Mouse (Mus musculus): Measurements from ENCODE around the gene Zcchc7. TPM values are rescaled to one million over a fixed set of nuclear protein-coding genes. Genes with fewer than 3 reads are reported as not detected.
A peak's percentile ranks its signal among the peaks of the same experiment; 100 is the strongest.

Gene Zcchc7
- polyA plus RNA-seq, 1 experiment from 2014 or later, result 39.5 TPM

GRCm38 (mm10) chr4:44710701-44711097 is 45.0 kb upstream of the Zcchc7 start:
- Histone ChIP-seq H3K9me3 (ENCODE audit: control insufficient read depth) (no peaks in the 10 kb centered on the region), H3K9ac (ENCODE audit: low read depth, low read length) (no peak overlapping the region), H3K4me3 (ENCODE audit: low read depth, low read length) (0 out of 2 replicates have a peak overlapping the region, but pooled peaks have one; percentile 2), H3K4me2 (replicated peaks; ENCODE audit: low read depth) (peak overlapping the region; percentile 24; the same call in 1 of the 2 replicates), H3K27ac (ENCODE audit: low read depth, low read length) (no peak overlapping the region), H3K4me1 (replicated peaks; ENCODE audit: control insufficient read depth, insufficient read depth, low read length) (no peaks in the 10 kb centered on the region), H3K36me3 (ENCODE audit: control insufficient read depth, insufficient read depth) (no peaks in the 10 kb centered on the region), H3K27me3 (replicated peaks; ENCODE audit: control insufficient read depth, insufficient read depth, low read length) (peaks cover 99% of the 10 kb centered on the region)
- no peak for TF ChIP-seq CTCF (IDR thresholded peaks at IDR 0.05; ENCODE audit: low read depth)
- ATAC-seq, result no peak
- 1% methylated on average over 30 of the region's 30 CpGs for WGBS

DNA sequence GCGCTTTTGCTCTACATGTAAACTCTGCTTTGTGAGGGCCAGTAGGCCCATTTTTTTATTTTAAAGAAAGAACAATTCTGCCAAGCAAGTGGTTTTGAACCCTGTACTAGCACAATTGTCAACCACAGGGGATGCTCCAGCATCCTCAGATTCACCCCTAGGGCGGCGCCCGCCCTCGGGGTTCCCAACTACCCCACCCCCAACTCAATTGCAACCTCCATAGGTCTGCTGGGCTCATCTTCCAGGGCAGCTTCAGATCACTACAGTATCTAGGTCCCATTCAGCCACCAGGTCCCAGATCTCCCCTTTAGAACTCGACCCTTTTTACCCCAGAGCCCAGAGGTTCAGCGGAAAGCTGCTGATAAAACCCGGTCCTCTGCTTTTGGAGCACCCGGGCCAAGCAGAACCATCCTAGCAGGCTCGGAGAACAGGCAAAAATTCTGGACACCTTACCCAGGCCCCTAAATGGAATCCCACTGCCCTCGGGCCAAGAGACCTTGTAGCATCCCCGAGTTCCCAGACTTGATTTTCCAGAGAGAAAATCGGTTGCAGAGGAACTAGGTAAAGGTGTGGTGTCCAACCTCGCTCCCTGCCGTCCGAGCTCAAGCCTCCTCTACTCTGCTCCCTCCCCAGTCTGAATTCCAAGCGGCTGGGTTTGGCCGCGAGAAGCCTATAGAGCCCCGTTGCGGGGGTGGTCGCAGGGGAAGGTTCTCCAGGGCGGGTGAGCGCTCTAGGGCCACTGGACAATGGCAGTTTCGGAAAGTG is 44.4 kb upstream of the Zcchc7 start:
- ATAC-seq, result no peak
- H3K36me3 ChIP-seq (ENCODE audit: control insufficient read depth, insufficient read depth), result no peaks in the 10 kb centered on the region
- H3K4me1 ChIP-seq (replicated peaks; ENCODE audit: control insufficient read depth, insufficient read depth, low read length), result no peaks in the 10 kb centered on the region
- H3K9me3 ChIP-seq (ENCODE audit: control insufficient read depth), result no peaks in the 10 kb centered on the region
- no peak overlapping the region for H3K9ac ChIP-seq (ENCODE audit: low read depth, low read length)
- H3K4me2 ChIP-seq (replicated peaks; ENCODE audit: low read depth), result no peak overlapping the region
- H3K4me3 ChIP-seq (ENCODE audit: low read depth, low read length), result 0 out of 2 replicates have a peak overlapping the region, but pooled peaks have one; percentile 2
- TF ChIP-seq CTCF (IDR thresholded peaks at IDR 0.05; ENCODE audit: low read depth), result no peak
- WGBS, result 1% methylated on average over 25 of the region's 25 CpGs
- peaks cover 95% of the 10 kb centered on the region for H3K27me3 ChIP-seq (replicated peaks; ENCODE audit: control insufficient read depth, insufficient read depth, low read length)
- no peak overlapping the region for H3K27ac ChIP-seq (ENCODE audit: low read depth, low read length)

DNA sequence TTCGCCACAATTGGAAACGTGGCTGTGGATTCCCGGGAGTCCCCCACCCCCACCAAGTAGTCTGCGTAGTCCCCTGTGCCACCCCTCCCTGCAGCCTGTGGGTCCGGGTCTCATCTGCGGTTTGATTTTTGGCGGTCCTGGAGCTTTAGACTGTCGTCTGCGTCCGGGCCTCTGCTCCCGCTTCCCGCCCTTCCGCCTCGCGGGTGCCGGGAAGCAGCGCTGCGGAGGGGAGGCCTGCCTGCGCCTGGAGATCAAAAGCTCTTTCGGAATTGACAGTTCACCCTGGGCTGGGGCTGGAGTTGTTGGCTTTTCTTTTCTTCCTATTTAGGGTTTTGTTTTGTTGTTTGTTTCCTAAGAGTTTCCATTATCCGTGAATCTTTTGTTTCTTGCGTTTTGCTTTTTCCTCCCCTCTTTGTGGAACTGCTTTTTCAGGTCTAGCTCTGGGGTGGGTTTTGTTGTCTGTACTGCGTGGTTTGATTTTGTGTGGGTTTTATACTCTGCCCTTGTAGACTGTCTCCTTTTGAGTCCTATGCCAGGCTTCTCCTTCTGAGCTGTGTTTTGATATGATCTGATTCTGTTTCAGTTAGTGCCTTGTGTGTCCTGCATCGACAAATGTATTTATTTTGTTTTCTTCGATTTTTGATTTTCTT is 43.5 kb upstream of the Zcchc7 start:
- Histone ChIP-seq H3K4me2 (replicated peaks; ENCODE audit: low read depth) (peak overlapping the region; percentile 27; the same call in 1 of the 2 replicates), H3K4me3 (ENCODE audit: low read depth, low read length) (peak overlapping the region; percentile 14), H3K4me1 (replicated peaks; ENCODE audit: control insufficient read depth, insufficient read depth, low read length) (no peaks in the 10 kb centered on the region), H3K9me3 (ENCODE audit: control insufficient read depth) (no peaks in the 10 kb centered on the region), H3K27ac (ENCODE audit: low read depth, low read length) (no peak overlapping the region), H3K9ac (ENCODE audit: low read depth, low read length) (no peak overlapping the region), H3K36me3 (ENCODE audit: control insufficient read depth, insufficient read depth) (no peaks in the 10 kb centered on the region), H3K27me3 (replicated peaks; ENCODE audit: control insufficient read depth, insufficient read depth, low read length) (peaks cover 95% of the 10 kb centered on the region)
- ATAC-seq, result no peak
- no peak for TF ChIP-seq CTCF (IDR thresholded peaks at IDR 0.05; ENCODE audit: low read depth)
- 3% methylated on average over 25 of the region's 25 CpGs for WGBS

GRCm38 (mm10) chr4:44712786-44713553 is 42.7 kb upstream of the Zcchc7 start:
- Histone ChIP-seq H3K4me3 (ENCODE audit: low read depth, low read length) (no peak overlapping the region), H3K36me3 (ENCODE audit: control insufficient read depth, insufficient read depth) (no peaks in the 10 kb centered on the region), H3K27me3 (replicated peaks; ENCODE audit: control insufficient read depth, insufficient read depth, low read length) (peaks cover 95% of the 10 kb centered on the region), H3K27ac (ENCODE audit: low read depth, low read length) (no peak overlapping the region), H3K4me2 (replicated peaks; ENCODE audit: low read depth) (0 out of 2 replicates have a peak overlapping the region, but pooled peaks have one; percentile 10), H3K9me3 (ENCODE audit: control insufficient read depth) (no peaks in the 10 kb centered on the region), H3K4me1 (replicated peaks; ENCODE audit: control insufficient read depth, insufficient read depth, low read length) (no peaks in the 10 kb centered on the region), H3K9ac (ENCODE audit: low read depth, low read length) (no peak overlapping the region)
- no peak for TF ChIP-seq CTCF (IDR thresholded peaks at IDR 0.05; ENCODE audit: low read depth)
- no peak for ATAC-seq
- WGBS, result 2% methylated on average over 50 of the region's 50 CpGs

DNA sequence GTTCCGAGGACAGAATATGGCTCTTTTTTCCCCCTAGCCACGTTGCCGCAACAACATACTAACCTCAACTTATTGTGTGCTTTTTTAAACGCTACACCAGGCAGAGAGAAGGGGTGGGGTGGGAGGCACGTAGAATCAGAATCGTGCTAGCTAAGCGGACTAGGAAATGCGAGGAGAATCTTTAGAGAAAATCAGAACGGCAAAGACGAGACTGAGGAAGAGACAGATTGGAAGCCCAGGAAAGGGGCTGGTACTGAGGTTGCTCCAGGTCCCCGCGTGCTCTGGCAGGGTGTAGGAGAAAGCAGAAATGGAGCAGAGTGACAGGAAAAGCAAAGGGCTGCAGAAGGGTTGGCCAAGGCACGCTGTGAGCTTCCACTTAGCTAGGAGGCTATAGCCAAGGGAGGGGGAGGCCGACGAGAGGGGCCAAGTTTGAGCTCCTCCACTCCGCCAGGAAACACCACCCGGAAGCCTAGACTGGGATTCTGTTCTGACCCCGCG is 42.1 kb upstream of the Zcchc7 start:
- peaks cover 93% of the 10 kb centered on the region for H3K27me3 ChIP-seq (replicated peaks; ENCODE audit: control insufficient read depth, insufficient read depth, low read length)
- no peaks in the 10 kb centered on the region for H3K4me1 ChIP-seq (replicated peaks; ENCODE audit: control insufficient read depth, insufficient read depth, low read length)
- no peak overlapping the region for H3K9ac ChIP-seq (ENCODE audit: low read depth, low read length)
- no peak for TF ChIP-seq CTCF (IDR thresholded peaks at IDR 0.05; ENCODE audit: low read depth)
- H3K4me2 ChIP-seq (replicated peaks; ENCODE audit: low read depth), result no peak overlapping the region
- WGBS, result 2% methylated on average over 18 of the region's 19 CpGs
- no peak overlapping the region for H3K4me3 ChIP-seq (ENCODE audit: low read depth, low read length)
- no peak overlapping the region for H3K27ac ChIP-seq (ENCODE audit: low read depth, low read length)
- H3K9me3 ChIP-seq (ENCODE audit: control insufficient read depth), result no peaks in the 10 kb centered on the region
- no peaks in the 10 kb centered on the region for H3K36me3 ChIP-seq (ENCODE audit: control insufficient read depth, insufficient read depth)
- no peak for ATAC-seq
